Mouse (Mus musculus) duodenum, adult 2 months (tissue): ENCODE measurements around the gene Cmss1. TPM values are rescaled to one million over a fixed set of nuclear protein-coding genes. Genes with fewer than 3 reads are reported as not detected.

Experiments
- polyA plus RNA-seq: library from polyadenylated mRNA; depleted of rRNA; stranded (reverse); fragments of >200 nt; gene quantifications from 2 replicates; pipeline ENCODE4 v1.2.3, GENCODE M21; 2012; ENCODE audit warnings: low replicate concordance; rRNA removed

Cmss1 gene
- 4.9 and 7.6 TPM in 2 replicates for polyA plus RNA-seq

DNA sequence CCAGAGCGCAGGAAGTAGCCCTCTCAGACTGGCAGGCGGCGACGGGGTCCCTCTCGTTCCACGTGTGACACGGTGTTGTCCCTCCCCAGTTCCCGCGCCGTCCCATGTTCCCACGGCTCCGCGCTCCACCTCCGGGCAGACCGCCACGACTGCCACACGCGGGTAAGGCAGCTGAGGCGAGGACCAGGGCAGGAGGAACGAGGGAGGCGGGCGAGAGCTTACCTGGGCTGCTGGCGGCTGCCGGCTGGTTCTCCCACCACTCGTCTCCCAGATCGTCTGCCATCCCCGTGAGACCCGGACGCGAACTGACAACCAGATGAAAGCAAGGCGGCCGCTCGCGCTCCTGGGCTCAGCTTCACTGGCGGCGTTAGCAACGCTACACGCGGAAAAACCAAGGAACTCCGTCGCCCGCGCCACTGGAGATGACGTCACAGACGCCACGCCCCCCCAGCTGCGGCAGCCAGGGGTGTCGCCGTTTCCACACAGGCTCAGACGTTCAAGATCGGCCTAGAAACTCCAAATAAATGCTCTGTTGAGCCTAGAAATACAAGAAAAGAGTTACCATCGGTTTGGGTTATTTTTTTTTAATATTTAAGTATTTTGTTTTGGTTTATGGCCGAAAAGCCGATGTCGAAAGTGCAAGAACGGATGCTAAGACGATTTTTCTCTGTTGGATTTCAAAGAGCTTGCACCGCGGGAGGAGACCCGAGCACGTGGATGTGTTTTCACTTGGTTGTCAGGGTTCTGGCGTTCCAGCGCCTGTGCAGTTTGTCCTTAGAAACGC is at the start of gene Cmss1:
Gene Cmss1 (minus strand): TSS at position 421 of the 784 bp plus-strand sequence.

DNA sequence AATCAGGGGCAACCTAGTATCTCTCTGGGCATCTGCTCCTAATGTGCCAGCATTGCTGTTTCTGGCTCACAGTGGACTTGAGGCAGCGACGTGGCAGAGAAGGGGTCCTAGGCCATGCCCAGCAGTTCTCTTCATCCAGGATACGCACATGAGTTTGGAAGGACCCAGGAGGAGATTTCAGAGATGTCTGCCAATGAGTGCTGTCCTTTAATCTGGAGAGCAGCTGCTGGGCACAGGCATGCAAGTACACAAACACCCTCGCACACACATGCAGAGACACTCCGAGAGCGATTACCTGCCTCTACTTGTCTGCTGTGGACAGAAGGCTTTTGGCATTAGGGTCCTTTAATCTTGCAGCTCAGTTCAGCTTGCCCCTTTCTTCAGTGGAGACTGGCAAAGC is 253.9 kb downstream of the Cmss1 start, which contains the start of gene Filip1l:
Gene Filip1l (plus strand): TSS at position 343 of the 400 bp plus-strand sequence.

DNA sequence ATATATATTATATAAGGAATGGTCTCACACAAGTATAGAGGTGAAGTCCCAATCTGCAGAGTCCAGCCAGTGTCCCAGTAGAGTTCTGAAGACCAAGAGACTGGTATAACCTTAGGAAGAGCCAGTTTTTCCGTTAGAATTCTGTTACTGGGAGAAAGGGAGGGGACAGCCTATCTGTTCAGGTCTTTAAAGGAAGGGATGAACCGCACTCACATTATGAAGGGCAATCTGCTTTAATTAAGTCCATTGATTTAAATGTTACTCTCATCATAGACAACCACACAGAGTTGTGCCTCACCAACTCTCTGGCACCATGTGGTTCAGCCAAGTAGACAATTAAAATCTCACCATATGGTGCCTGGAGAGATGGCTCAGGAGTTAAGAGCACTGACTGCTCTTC is 313.9 kb downstream of the Cmss1 start, which contains the start of gene Tmem30c:
Gene Tmem30c (minus strand): TSS at position 101 of the 400 bp plus-strand sequence.

Other genes with a start within 250 kb of the Cmss1 start
- gene Col8a1, start 147.9 kb upstream of the Cmss1 start, polyA plus RNA-seq, result 0.07 and 0.30 TPM in 2 replicates